Mouse (Mus musculus): ENCODE measurements at regions not wholly inside any gene's neighbourhood (a gene's known extent, or its start where the extent isn't known, plus 50 kb on each side); places are given as distances from the start of the nearest gene placed in this dataset.

DNA sequence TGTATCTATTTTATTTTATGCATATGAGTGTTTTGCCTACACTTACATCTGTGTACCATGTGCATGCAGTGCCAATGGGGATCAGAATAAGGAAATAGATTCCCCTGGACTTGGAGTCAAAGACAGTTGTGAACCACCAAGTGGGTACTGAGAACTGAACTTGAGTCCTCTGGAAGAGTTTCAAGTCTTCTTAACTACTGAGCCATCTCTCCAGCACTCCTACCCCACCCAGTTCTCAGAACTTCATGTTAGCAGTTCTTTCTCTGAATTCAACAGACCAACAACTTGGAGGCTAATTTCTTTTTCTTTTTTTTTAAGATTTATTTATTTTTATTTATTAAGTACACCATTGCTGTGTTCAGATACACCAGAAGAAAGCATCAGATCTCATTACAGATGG is 112.3 kb upstream of the Spred1 start:
- ATAC-seq: no peak
- H3K4me2 ChIP-seq (replicated peaks): no peak overlapping the region
- no peaks in the 10 kb centered on the region for H3K4me1 ChIP-seq (replicated peaks)
- no peak overlapping the region for H3K27ac ChIP-seq
- H3K4me3 ChIP-seq (replicated peaks): no peak overlapping the region
- H3K36me3 ChIP-seq: no peaks in the 10 kb centered on the region
- H3K9me3 ChIP-seq: no peaks in the 10 kb centered on the region
- H3K27me3 ChIP-seq: no peaks in the 10 kb centered on the region
- no peak overlapping the region for H3K9ac ChIP-seq (replicated peaks)

DNA sequence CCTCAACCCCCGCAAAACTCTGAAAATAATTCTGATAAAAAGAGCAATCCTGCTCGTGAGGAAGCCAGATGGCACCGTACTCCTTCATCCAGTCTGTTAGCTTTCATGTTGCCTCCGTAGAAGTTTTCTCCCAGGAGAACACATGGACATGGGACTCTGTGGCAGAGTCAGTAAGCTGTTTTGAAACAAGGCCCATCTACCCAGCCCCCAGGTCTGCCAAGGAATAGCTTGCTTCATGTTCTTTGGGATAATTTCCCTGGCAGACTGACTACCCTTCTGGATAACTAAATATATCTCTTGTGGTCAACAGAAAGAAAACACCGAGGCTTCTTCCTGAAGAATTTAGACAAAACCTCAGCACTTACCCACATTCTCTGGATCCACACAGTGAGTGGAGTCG is 111.2 kb upstream of the Spred1 start:
- no peaks in the 10 kb centered on the region for H3K27me3 ChIP-seq
- H3K4me2 ChIP-seq (replicated peaks): no peak overlapping the region
- H3K27ac ChIP-seq: no peak overlapping the region
- 80% methylated on average over 6 of the region's 6 CpGs for WGBS
- no peak overlapping the region for H3K4me3 ChIP-seq (replicated peaks)
- H3K9me3 ChIP-seq: no peaks in the 10 kb centered on the region
- H3K9ac ChIP-seq (replicated peaks): no peak overlapping the region
- H3K36me3 ChIP-seq: no peaks in the 10 kb centered on the region
- no peaks in the 10 kb centered on the region for H3K4me1 ChIP-seq (replicated peaks)
- no peak for ATAC-seq

DNA sequence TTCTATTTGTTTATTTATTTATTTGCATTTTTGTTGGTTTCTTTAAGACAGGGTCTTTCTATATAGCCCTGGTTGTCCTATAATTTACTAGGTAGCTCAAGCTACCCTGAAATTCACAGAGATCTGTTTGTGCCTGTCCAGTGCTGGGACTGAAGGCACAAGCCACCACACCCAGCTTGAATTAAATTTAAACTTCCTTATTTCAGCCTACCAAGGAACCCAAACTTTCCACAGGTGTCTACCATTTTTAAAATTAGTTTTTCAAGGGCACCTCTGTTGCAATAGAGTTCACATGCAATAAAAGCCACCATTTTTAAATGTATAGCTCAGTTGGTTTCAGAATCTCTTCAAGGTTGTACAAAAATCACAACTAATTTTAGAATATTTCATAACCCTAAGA is 110.2 kb upstream of the Spred1 start:
- Histone ChIP-seq H3K4me3 (replicated peaks) (no peak overlapping the region), H3K36me3 (no peaks in the 10 kb centered on the region), H3K9me3 (no peaks in the 10 kb centered on the region), H3K27me3 (no peaks in the 10 kb centered on the region), H3K4me1 (replicated peaks) (no peaks in the 10 kb centered on the region), H3K9ac (replicated peaks) (no peak overlapping the region), H3K27ac (no peak overlapping the region), H3K4me2 (replicated peaks) (no peak overlapping the region)
- no peak for ATAC-seq

DNA sequence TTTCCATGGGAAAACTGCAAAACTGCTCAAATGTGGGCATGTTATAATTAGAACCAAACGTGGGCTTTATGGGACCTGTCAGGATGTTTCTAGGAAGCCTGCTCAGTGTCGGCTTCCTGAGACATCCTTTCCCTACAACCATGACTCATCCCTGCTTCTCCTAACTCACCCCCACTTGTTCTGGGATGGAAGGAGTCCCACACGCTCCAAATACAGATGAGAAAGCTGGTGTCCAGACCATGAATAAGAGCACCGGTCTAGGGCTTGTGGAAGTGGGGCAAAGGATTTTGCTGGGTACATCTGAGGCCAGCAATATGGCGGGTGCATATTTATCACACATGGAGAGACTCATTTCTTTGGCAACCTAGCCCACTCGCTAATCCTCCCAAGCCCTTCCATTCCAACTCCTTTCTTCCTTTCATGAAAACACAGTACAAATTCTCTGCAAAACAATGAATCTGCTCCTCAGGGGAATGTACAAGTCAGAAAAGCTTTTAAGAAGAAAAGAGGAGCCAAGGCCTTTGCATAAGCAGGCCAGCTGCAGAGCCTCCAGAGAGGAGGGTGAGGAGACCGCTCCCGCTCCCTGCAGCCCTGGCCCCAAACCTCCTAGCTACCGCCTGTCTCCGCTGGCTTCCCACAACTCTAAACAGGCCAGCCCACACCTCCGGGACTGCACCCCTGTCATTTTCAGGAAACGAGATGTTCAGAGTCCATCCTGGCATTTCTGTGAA is 103.1 kb upstream of the Spred1 start:
- Histone ChIP-seq H3K4me3 (replicated peaks) (no peak overlapping the region), H3K27me3 (no peaks in the 10 kb centered on the region), H3K4me2 (replicated peaks) (no peak overlapping the region), H3K9ac (replicated peaks) (no peak overlapping the region), H3K4me1 (replicated peaks) (peaks cover 21% of the 10 kb centered on the region), H3K27ac (peak overlapping the region; percentile 39; the same call in 1 of the 2 replicates), H3K9me3 (no peaks in the 10 kb centered on the region), H3K36me3 (no peaks in the 10 kb centered on the region)
- WGBS: 20% methylated on average over 12 of the region's 12 CpGs
- peak; percentile 79 for ATAC-seq

DNA sequence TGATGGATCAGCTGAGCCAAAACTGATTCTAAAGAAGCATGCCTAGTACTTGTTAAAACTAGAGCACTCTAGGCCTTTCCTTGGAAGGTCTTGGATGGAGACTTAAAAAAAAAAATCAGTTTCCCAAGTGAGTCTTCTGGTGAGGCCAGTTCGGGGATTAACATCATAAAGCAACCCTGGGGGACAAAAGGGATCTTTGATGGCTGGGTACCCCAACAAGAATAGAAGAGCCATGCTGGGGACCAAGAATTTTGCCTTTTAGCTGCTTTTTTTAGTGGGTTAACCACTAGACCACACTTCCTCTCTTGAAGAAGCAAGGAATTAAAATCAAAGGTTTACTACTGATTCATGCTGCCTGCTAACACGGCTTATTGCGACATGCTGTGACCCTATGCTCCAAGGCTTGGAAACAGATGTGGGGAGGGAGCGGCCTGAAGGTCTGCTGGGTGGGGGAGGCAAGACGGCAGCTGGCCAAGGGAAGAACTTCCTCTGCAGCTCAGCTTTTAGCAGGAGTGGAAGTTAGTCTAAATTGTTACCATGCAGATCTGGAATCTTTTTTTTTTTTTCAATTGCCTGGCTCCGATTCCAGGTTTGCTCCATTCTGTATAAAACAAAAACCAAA is 102.1 kb upstream of the Spred1 start:
- Histone ChIP-seq H3K4me2 (replicated peaks) (no peak overlapping the region), H3K4me1 (replicated peaks) (peaks cover 21% of the 10 kb centered on the region), H3K27me3 (no peaks in the 10 kb centered on the region), H3K36me3 (no peaks in the 10 kb centered on the region), H3K4me3 (replicated peaks) (no peak overlapping the region), H3K27ac (no peak overlapping the region), H3K9me3 (no peaks in the 10 kb centered on the region), H3K9ac (replicated peaks) (no peak overlapping the region)
- 22% methylated on average over 6 of the region's 6 CpGs for WGBS
- no peak for ATAC-seq

DNA sequence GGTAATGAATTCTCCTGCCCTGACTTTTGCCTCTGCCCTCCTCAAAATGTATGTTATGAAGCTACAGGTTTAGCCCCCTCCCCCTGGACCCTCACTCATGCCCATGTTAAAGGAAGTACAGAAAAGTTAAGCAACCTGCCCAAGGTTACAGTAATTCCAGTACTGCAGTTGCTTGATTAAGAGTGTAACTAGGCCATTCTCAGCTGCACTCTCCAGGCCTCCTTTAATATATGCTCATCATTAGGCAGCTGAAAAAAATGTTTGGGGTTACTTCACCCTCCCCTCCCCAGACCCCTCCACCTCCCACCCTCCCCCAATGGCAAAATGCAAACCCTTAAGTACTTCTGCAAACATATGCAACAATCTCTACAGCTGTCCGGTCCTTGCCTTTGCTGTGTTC is 101.6 kb upstream of the Spred1 start:
- H3K4me1 ChIP-seq (replicated peaks): peaks cover 21% of the 10 kb centered on the region
- WGBS: 22% methylated on average over 1 of the region's 1 CpGs
- no peak overlapping the region for H3K27ac ChIP-seq
- H3K9me3 ChIP-seq: no peaks in the 10 kb centered on the region
- H3K36me3 ChIP-seq: no peaks in the 10 kb centered on the region
- H3K4me2 ChIP-seq (replicated peaks): no peak overlapping the region
- no peak overlapping the region for H3K4me3 ChIP-seq (replicated peaks)
- ATAC-seq: peak; percentile 55; the same call in 1 of the 2 replicates
- no peak overlapping the region for H3K9ac ChIP-seq (replicated peaks)
- H3K27me3 ChIP-seq: no peaks in the 10 kb centered on the region

DNA sequence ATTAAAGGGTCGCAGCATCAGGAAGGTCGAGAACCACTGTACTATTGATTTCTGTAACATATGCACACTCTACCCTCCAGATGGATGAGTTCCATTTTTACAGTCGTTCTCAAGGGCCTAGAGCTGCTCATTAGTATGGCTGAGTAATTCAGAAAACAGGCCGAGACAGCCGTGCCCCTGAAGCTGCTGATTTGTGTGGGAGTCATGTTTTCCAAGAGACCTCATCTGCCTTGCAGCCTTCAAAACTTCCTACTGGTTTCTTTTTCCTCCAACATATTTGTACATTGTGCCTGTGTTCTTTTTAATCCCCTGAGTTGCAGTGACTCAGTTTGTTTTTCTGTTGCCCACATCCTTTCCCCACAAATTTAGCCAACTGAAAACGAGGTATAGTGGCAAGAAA is 99.4 kb upstream of the Spred1 start:
- no peak overlapping the region for H3K27ac ChIP-seq
- H3K4me2 ChIP-seq (replicated peaks): no peak overlapping the region
- H3K9me3 ChIP-seq: no peaks in the 10 kb centered on the region
- no peaks in the 10 kb centered on the region for H3K36me3 ChIP-seq
- no peak overlapping the region for H3K9ac ChIP-seq (replicated peaks)
- 54% methylated on average over 6 of the region's 6 CpGs for WGBS
- H3K4me1 ChIP-seq (replicated peaks): peaks cover 21% of the 10 kb centered on the region
- ATAC-seq: no peak
- no peak overlapping the region for H3K4me3 ChIP-seq (replicated peaks)
- no peaks in the 10 kb centered on the region for H3K27me3 ChIP-seq

DNA sequence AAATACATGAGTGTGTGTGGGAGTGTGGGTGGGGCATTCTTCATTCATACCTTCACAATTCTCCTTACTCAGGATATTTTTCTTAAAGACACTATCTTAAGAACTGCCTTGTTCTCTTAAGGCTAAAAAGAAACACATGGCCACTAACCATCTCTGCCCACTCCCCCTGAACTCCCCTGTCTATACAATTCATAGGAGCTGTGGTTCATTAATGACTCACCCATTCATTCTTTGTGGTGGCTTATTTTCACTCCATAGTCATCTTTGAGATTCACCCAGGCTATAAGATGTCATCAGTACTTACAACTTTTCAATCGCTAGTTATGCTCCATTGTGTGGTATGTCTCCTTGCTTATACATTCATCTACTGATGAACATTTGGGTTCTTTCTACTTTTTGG is 97.7 kb upstream of the Spred1 start:
- Histone ChIP-seq H3K27ac (no peak overlapping the region), H3K36me3 (no peaks in the 10 kb centered on the region), H3K4me3 (replicated peaks) (no peak overlapping the region), H3K4me2 (replicated peaks) (no peak overlapping the region), H3K9ac (replicated peaks) (no peak overlapping the region), H3K9me3 (no peaks in the 10 kb centered on the region), H3K4me1 (replicated peaks) (peaks cover 12% of the 10 kb centered on the region), H3K27me3 (no peaks in the 10 kb centered on the region)
- WGBS: 94% methylated on average over 1 of the region's 1 CpGs
- no peak for ATAC-seq

DNA sequence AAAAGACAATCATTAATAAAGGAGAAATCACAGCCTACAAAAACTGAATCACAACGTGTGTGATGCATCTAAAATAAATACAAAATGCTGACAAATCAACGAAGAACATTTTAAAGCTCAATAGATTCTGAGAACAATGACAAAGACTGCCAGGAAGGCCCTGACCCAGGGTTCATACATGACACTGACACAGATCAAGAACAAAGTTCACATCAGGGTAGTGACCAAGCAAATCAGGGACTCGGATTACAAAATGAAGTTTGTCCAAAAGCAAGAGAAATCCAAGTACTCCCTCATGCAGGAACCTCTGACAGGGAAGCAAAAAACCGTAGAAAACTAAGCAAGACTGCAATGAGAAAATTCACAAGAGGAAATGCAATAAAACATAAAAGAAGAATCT is 94.1 kb upstream of the Spred1 start:
- no peak for ATAC-seq
- H3K4me2 ChIP-seq (replicated peaks): no peak overlapping the region
- 0 out of 2 replicates have a peak, but pooled peaks cover 5% of the 10 kb centered on the region for H3K9me3 ChIP-seq
- H3K4me1 ChIP-seq (replicated peaks): no peaks in the 10 kb centered on the region
- H3K36me3 ChIP-seq: no peaks in the 10 kb centered on the region
- WGBS: 64% methylated on average over 4 of the region's 4 CpGs
- no peaks in the 10 kb centered on the region for H3K27me3 ChIP-seq
- no peak overlapping the region for H3K4me3 ChIP-seq (replicated peaks)
- H3K27ac ChIP-seq: no peak overlapping the region
- H3K9ac ChIP-seq (replicated peaks): no peak overlapping the region

DNA sequence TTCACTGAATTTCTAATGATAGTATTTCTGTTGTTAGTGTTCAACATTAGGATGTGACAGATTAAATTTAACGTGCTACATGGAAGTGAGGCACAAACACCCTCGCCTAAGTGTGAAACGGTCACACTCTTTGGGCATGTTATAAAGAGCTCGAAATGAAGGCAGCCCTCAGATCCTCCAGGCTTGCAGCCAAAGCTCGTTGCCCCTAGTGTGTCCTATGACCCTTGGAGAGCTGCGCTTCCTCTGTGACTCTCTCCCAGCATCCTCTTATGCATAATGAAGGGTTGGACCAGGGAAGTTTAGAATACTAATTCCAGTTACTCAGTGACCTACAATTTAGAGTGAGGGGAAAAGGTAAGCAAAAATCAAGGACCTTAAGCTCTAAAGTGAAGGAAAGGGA is 92.4 kb upstream of the Spred1 start:
- Histone ChIP-seq H3K9me3 (0 out of 2 replicates have a peak, but pooled peaks cover 5% of the 10 kb centered on the region), H3K4me3 (replicated peaks) (no peak overlapping the region), H3K27ac (no peak overlapping the region), H3K9ac (replicated peaks) (no peak overlapping the region), H3K4me1 (replicated peaks) (no peaks in the 10 kb centered on the region), H3K27me3 (no peaks in the 10 kb centered on the region), H3K4me2 (replicated peaks) (no peak overlapping the region), H3K36me3 (no peaks in the 10 kb centered on the region)
- ATAC-seq: no peak
- 59% methylated on average over 6 of the region's 6 CpGs for WGBS

DNA sequence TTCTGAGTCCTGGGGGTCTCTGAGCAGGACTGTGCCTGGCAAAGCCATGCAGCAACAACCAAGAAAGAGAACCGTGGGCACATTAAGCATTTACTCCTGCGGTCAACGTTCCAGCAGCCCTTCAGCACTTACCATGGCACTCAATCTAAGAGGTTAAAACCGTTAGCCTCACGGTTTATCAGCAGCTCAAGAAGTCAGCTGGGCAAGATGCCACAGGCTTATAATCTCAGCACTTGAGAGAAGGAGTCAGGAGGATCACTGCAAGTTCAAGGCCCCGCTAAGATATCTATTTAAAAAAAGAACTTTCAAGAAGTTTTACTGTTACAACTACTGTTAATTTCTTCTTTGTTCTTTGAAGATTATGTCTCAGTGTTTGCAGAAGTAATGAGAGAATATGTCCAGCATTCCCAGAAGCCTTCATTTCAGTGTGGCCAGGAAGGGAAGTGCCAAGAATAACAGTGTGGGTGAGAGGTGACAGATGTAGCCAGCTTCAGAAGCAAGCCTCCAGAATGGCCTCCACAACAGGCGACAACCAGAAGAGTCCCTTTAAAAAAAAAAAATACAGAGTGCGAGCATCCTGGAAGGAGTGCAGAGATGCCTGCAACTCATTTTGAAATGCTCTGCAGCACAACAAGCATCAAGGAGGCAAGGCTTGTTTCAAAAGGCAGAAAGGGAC is 84.8 kb upstream of the Spred1 start:
- 87% methylated on average over 8 of the region's 8 CpGs for WGBS
- H3K9me3 ChIP-seq: 0 out of 2 replicates have a peak, but pooled peaks cover 5% of the 10 kb centered on the region
- H3K4me1 ChIP-seq (replicated peaks): peaks cover 6% of the 10 kb centered on the region
- H3K27me3 ChIP-seq: no peaks in the 10 kb centered on the region
- no peak overlapping the region for H3K27ac ChIP-seq
- no peak overlapping the region for H3K9ac ChIP-seq (replicated peaks)
- H3K4me2 ChIP-seq (replicated peaks): no peak overlapping the region
- no peak for ATAC-seq
- H3K36me3 ChIP-seq: no peaks in the 10 kb centered on the region
- H3K4me3 ChIP-seq (replicated peaks): no peak overlapping the region

DNA sequence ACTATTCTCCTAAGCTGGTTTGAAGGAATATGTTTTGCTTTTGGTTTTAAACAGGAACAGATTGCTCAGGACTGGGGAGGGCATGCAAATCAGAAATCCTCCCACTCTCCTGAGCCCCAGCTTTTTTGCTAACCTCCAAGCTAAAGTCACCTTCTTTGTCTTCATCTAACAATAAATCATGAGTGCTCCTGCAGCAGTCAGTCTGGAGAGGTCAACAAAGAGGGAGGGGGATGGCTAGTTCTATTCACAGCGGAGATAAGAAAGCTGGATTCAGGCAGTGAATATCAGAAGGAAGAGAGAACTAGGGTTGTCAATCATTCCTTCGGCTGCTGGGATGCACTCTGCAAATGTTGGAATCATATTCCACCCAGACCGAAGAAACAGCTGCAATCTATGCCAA is 81.0 kb upstream of the Spred1 start:
- H3K4me3 ChIP-seq (replicated peaks): no peak overlapping the region
- ATAC-seq: no peak
- H3K9ac ChIP-seq (replicated peaks): no peak overlapping the region
- H3K36me3 ChIP-seq: no peaks in the 10 kb centered on the region
- H3K9me3 ChIP-seq: no peaks in the 10 kb centered on the region
- 21% methylated on average over 3 of the region's 3 CpGs for WGBS
- H3K27me3 ChIP-seq: peaks cover 3% of the 10 kb centered on the region; the same call in 1 of the 2 replicates
- H3K4me2 ChIP-seq (replicated peaks): no peak overlapping the region
- H3K4me1 ChIP-seq (replicated peaks): peaks cover 6% of the 10 kb centered on the region
- no peak overlapping the region for H3K27ac ChIP-seq

All from midbrain, embryonic 13.5 days (tissue).